Mouse (Mus musculus) kidney, embryonic 14.5 days (tissue): ENCODE results near the gene Arpp21. TPM values are rescaled to one million over a fixed set of nuclear protein-coding genes. Genes with fewer than 3 reads are reported as not detected.
"Not testable (repeated sequence)": the region's sequence is repeated elsewhere in the genome, so short reads cannot be mapped to it uniquely, and the experiment has no call there.

ENCODE experiments used
- ATAC-seq: fragments of 200-750 bp; cut with Nextera tagmentation; 2 replicates; pipeline ENCODE4 v1.8.0; 2017; ENCODE audit warnings: moderate number of reproducible peaks, mild to moderate bottlenecking, moderate TSS enrichment, moderate library complexity; ENCODE audit not compliant: low FRiP score, low TSS enrichment
- H3K27ac ChIP-seq: fragments of 300-500 bp; sonication (generic); 2 replicates; pipeline ENCODE4 v1.5.1; 2014; ENCODE audit warnings: low read depth, mild to moderate bottlenecking, low read length, moderate library complexity, mixed read lengths
- H3K27me3 ChIP-seq: fragments of 300-500 bp; sonication (generic); 2 replicates; pipeline ENCODE4 v1.6.1; 2014; ENCODE audit warnings: mild to moderate bottlenecking, low read length; ENCODE audit not compliant: control insufficient read depth, insufficient read depth
- H3K36me3 ChIP-seq: fragments of 300-500 bp; sonication (generic); 2 replicates; pipeline ENCODE4 v1.6.1; 2014; ENCODE audit warnings: low read length, mixed read lengths; ENCODE audit not compliant: control insufficient read depth, insufficient read depth
- H3K4me1 ChIP-seq: fragments of 300-500 bp; sonication (generic); 2 replicates; pipeline ENCODE4 v1.6.1; 2014; ENCODE audit warnings: low read length, mixed read lengths; ENCODE audit not compliant: control insufficient read depth, insufficient read depth
- H3K4me2 ChIP-seq: fragments of 300-500 bp; sonication (generic); replicated peaks from 2 replicates; pipeline ENCODE4 v1.6.1; 2014; ENCODE audit warnings: low read depth, mild to moderate bottlenecking, low read length
- H3K4me3 ChIP-seq: fragments of 300-500 bp; sonication (generic); 2 replicates; pipeline ENCODE4 v1.5.1; 2014; ENCODE audit warnings: mild to moderate bottlenecking, low read length
- H3K9ac ChIP-seq: fragments of 300-500 bp; sonication (generic); 2 replicates; pipeline ENCODE4 v1.6.1; 2014; ENCODE audit warnings: low read depth, mild to moderate bottlenecking, low read length, moderate library complexity
- H3K9me3 ChIP-seq: fragments of 300-500 bp; sonication (generic); 2 replicates; pipeline ENCODE4 v1.6.1; 2016; ENCODE audit warnings: low read length; ENCODE audit not compliant: control insufficient read depth
- WGBS: fragments of 180-500 bp; shearing (Covaris S2); extraction: QIAGEN DNeasy Blood & Tissue Kit; methylation state at CpG from one replicate; pipeline ENCODE4 v1.1.7; 2014; 5-methylcytosine and 5-hydroxymethylcytosine counted together
- microRNA-seq: library from miRNA; unstranded; fragments of <30 nt; microRNA quantifications from one replicate; pipeline ENCODE4, GENCODE M21; 2016
- polyA plus RNA-seq: library from polyadenylated mRNA; unstranded; fragments of >200 nt; fragmentation: Nextera tagmentation; extraction: Ambion mirVana; gene quantifications from 2 replicates; pipeline ENCODE4 v1.2.1, GENCODE M21; 2014

Gene Arpp21
- polyA plus RNA-seq, 1 experiment from 2014 or later: 0.55 TPM

- Histone ChIP-seq H3K4me2 (no peak overlapping the region), H3K4me1 (no peaks in the 10 kb centered on the region), H3K9me3 (no peaks in the 10 kb centered on the region), H3K27me3 (no peaks in the 10 kb centered on the region), H3K36me3 (no peaks in the 10 kb centered on the region), H3K27ac (no peak overlapping the region), H3K9ac (no peak overlapping the region), H3K4me3 (no peak overlapping the region)
- WGBS: 86% methylated on average over 9 of the region's 9 CpGs
- ATAC-seq: no peak
These were observed 187.8 kb downstream of the Arpp21 start for GRCm38 (mm10) chr9:112047903-112048467.

GRCm38 (mm10) chr9:112040566-112040965 lies 195.2 kb downstream of the Arpp21 start:
- H3K4me2 ChIP-seq: no peak overlapping the region
- no peak overlapping the region for H3K9ac ChIP-seq
- H3K9me3 ChIP-seq: no peaks in the 10 kb centered on the region
- WGBS: 90% methylated on average over 1 of the region's 1 CpGs
- no peaks in the 10 kb centered on the region for H3K4me1 ChIP-seq
- H3K4me3 ChIP-seq: no peak overlapping the region
- no peak for ATAC-seq
- H3K27ac ChIP-seq: no peak overlapping the region
- H3K27me3 ChIP-seq: no peaks in the 10 kb centered on the region
- no peaks in the 10 kb centered on the region for H3K36me3 ChIP-seq

GRCm38 (mm10) chr9:112037732-112038131 lies 198.0 kb downstream of the Arpp21 start:
- no peak overlapping the region for H3K4me2 ChIP-seq
- H3K9ac ChIP-seq: no peak overlapping the region
- WGBS: 42% methylated on average over 9 of the region's 9 CpGs
- no peak; the same call in 1 of the 2 replicates for ATAC-seq
- no peak overlapping the region for H3K4me3 ChIP-seq
- no peaks in the 10 kb centered on the region for H3K36me3 ChIP-seq
- no peak overlapping the region for H3K27ac ChIP-seq
- H3K9me3 ChIP-seq: no peaks in the 10 kb centered on the region
- no peaks in the 10 kb centered on the region for H3K27me3 ChIP-seq
- no peaks in the 10 kb centered on the region for H3K4me1 ChIP-seq

- not testable (repeated sequence) for H3K36me3 ChIP-seq, H3K27ac ChIP-seq, H3K9me3 ChIP-seq, H3K4me2 ChIP-seq, H3K27me3 ChIP-seq, H3K4me1 ChIP-seq, H3K9ac ChIP-seq, H3K4me3 ChIP-seq
- WGBS: 43% methylated on average over 2 of the region's 10 CpGs
- ATAC-seq: peak; percentile 43; the same call in 1 of the 2 replicates
These were observed 201.9 kb downstream of the Arpp21 start for GRCm38 (mm10) chr9:112033840-112034239.

- WGBS: 90% methylated on average over 7 of the region's 7 CpGs
- H3K4me1 ChIP-seq: no peaks in the 10 kb centered on the region
- no peaks in the 10 kb centered on the region for H3K27me3 ChIP-seq
- no peak overlapping the region for H3K9ac ChIP-seq
- H3K4me3 ChIP-seq: no peak overlapping the region
- H3K27ac ChIP-seq: no peak overlapping the region
- no peak for ATAC-seq
- H3K4me2 ChIP-seq: no peak overlapping the region
- no peaks in the 10 kb centered on the region for H3K9me3 ChIP-seq
- H3K36me3 ChIP-seq: no peaks in the 10 kb centered on the region
These were observed 203.6 kb downstream of the Arpp21 start for GRCm38 (mm10) chr9:112032169-112032568.

GRCm38 (mm10) chr9:112023562-112024015 lies 212.1 kb downstream of the Arpp21 start:
- Histone ChIP-seq H3K4me1 (no peaks in the 10 kb centered on the region), H3K4me3 (no peak overlapping the region), H3K9me3 (no peaks in the 10 kb centered on the region), H3K27ac (no peak overlapping the region), H3K9ac (no peak overlapping the region), H3K4me2 (no peak overlapping the region), H3K36me3 (no peaks in the 10 kb centered on the region), H3K27me3 (no peaks in the 10 kb centered on the region)
- no peak for ATAC-seq
- 63% methylated on average over 8 of the region's 8 CpGs for WGBS

GRCm38 (mm10) chr9:112023111-112023510 lies 212.6 kb downstream of the Arpp21 start:
- no peaks in the 10 kb centered on the region for H3K9me3 ChIP-seq
- no peak overlapping the region for H3K4me3 ChIP-seq
- WGBS: 85% methylated on average over 5 of the region's 5 CpGs
- H3K27ac ChIP-seq: no peak overlapping the region
- H3K36me3 ChIP-seq: no peaks in the 10 kb centered on the region
- no peak overlapping the region for H3K9ac ChIP-seq
- H3K4me2 ChIP-seq: no peak overlapping the region
- ATAC-seq: no peak
- H3K27me3 ChIP-seq: no peaks in the 10 kb centered on the region
- no peaks in the 10 kb centered on the region for H3K4me1 ChIP-seq

Small RNA genes within 50 kb of the gene (microRNA-seq; reads per million reads assigned to microRNA genes)
- 12.8 reads per million, percentile 30 among the genes with 10 or more reads in this experiment for gene Mir128-2
